Mouse (Mus musculus) kidney, postnatal 36 days (tissue): ENCODE data around the gene Sarnp.

Experiments
- DNase-seq, 2 experiments: peaks; one replicate each; pipeline ENCODE4 v3.0.0; 2021 to 2022; ENCODE audit warnings: mixed read lengths in 2 of 2

Gene Sarnp

DNA sequence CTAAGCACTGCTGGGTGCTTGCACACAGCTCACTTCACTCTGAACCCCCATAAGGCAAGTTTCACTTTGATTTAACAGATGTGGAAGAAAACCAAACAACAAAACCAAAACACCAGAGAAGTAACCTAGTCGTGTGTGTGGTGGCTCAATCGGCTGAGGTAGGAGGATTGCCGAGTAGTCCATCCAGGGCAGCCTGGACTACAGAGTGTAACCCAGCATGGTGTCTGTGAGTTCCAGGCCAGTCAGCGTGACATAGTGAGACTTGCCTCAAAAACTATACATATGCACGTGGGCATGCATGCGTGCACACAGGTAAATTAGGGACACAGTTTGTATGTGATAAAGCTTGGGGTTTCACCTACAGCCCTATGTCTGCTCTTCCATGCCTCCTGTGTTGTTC is 100.3 kb downstream of the Sarnp start:
- no peak for DNase-seq

GRCm38 (mm10) chr10:128918246-128918645 is 101.1 kb downstream of the Sarnp start:
- peak; percentile 70 to 76 for DNase-seq

DNA sequence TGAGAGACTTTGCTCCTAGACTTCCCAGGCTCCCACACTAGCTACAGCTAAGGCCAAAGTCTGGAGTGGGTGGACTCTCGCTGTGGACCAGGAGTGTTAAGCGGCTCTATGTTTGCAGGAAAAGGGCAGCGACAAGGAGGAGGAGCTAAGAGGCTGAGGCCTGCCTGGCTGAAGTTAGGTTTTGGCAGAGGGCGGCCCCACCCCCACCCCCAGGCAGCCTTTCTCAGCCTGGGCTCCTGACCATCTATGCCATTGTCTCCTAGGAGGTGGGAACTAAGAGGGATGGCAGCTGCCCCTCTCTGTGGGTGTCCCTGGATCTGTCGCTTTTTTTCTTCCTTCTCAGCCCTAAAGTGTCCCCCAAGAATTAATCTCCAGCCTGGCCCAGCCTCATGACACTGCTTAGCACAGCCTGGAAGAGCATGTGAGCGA is 102.1 kb downstream of the Sarnp start:
- DNase-seq, result peak; percentile 82 to 92

GRCm38 (mm10) chr10:128919966-128920365 is 102.8 kb downstream of the Sarnp start:
- DNase-seq, result no peak

- DNase-seq, result peak; percentile 62 to 72
Observed at GRCm38 (mm10) chr10:128920736-128921161, 103.6 kb downstream of the Sarnp start.

DNA sequence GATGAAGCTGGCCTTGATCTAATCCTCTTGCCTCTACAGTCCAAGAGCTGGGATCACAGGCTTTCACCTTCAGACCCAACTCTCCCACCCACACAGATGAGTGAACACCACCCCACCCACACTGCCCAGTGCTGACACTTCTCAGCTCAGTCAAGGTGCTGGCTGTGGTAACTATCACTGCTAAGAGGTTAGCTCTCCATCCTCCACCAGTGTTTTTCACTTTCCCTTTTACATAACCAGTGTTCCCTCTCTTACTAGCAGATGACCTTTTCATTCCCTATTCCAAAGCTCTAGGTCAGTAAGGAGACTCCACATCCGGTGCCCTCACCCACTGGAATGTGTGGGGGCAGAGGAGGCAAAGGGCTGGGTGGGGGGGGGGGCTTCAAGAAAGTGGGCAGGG is 104.1 kb downstream of the Sarnp start:
- peak in 1 of 2 experiments; percentile 31 for DNase-seq

DNA sequence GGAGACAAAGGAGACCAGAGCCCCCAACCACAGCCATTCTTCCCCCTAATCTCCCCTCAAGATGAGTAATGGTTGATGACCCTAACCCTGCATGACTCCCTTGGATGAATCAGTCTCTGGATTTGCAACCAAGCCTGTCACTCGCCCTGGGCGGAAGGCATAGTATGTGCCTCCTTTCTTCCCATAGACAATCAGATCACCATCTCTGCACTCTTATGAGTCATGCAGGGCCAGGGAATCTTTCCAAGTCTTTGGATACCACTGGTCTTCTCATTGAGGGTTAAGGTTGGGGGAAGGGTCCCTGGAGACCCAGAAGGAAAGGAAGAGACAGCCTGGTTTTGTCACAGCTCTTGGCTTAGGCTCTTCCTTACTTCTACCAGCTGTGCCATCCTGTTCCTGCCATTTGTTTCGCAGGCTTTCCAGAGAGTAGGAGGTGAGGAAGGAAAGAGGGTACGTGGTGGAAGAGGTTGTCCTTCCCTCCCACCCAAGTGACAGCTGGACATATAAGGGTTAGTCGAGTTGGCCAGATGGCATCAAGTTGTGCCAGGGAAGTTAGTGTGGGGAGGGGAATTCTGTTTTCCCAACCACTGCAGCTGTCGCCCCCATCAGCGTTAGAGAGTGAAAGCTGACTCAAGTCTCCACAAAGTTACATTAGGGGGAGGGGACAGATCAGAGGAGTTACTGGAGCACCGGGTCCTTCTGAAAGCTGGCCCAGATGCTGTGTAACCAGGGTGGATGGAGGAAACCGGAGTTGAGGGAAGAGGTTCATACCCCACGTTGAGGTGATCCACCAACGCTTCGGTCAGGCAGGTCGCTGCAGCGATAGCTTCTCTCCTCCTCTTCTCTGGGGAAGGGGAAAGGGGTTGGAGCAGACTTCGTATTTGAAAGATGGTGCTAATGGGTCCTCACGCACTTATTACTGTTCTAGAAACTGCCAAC is 105.0 kb downstream of the Sarnp start:
- DNase-seq, result no peak

DNA sequence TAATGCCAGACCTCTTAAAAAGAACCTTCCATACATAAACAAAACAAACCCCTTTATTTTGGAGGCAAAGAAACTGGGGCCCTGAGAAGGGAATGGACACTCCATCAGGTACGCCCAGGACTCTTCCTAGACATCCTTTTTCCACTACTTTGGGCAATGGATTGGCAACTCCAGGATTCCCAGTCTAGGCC is 105.6 kb downstream of the Sarnp start, which contains the start of gene Rdh5:
Gene Rdh5, minus strand, starts transcription at position 67 of the 191 bp plus-strand sequence.
- DNase-seq, result no peak

GRCm38 (mm10) chr10:128923013-128923691 is 106.0 kb downstream of the Sarnp start:
- DNase-seq, result peak; percentile 97

DNA sequence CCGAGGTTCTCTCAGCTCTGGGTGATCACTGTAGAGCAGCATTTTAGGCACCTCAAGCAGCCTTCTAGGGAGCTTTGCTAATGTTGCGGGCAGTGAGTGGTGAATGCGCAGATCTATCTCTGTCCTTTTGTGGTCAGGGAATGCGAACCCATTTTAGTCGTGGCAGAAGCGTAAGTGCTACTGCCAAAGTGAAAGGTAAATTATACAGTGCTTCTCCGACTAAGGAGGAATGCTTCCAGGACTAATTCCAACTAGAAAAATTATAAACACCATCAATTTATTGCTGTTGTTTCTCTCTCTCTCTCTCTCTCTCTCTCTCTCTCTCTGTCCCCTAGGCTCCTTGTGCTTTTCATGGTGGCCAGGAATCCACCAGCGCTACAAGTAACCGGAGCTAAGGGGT is 106.8 kb downstream of the Sarnp start, which contains the start of gene Bloc1s1:
Gene Bloc1s1, minus strand, starts transcription at position 101 of the 400 bp plus-strand sequence.
- no peak for DNase-seq
